Mouse (Mus musculus): ENCODE measurements around the gene Psmb2.
A peak's percentile ranks its signal among the peaks of the same experiment; 100 is the strongest.

Psmb2 gene

GRCm38 (mm10) chr4:126677054-126678003, at the start of gene Psmb2:
Psmb2 (plus strand) TSS chr4:126677630.
- DNase-seq (ENCODE audit: low spot score): peak; percentile 97

- DNase-seq (ENCODE audit: low spot score): no peak
Measured at GRCm38 (mm10) chr4:126631922-126632321, 45.5 kb upstream of the Psmb2 start.

GRCm38 (mm10) chr4:126632668-126633067, 44.8 kb upstream of the Psmb2 start:
- no peak for DNase-seq (ENCODE audit: low spot score)

GRCm38 (mm10) chr4:126636330-126636729, 41.1 kb upstream of the Psmb2 start:
- no peak for DNase-seq (ENCODE audit: low spot score)

- no peak for DNase-seq (ENCODE audit: low spot score)
Measured at GRCm38 (mm10) chr4:126637446-126637845, 40.0 kb upstream of the Psmb2 start.

GRCm38 (mm10) chr4:126639339-126639738, 38.1 kb upstream of the Psmb2 start:
- DNase-seq (ENCODE audit: low spot score): no peak

- no peak for DNase-seq (ENCODE audit: low spot score)
Measured at GRCm38 (mm10) chr4:126641901-126642300, 35.5 kb upstream of the Psmb2 start.

- no peak for DNase-seq (ENCODE audit: low spot score)
Measured at GRCm38 (mm10) chr4:126643815-126644214, 33.6 kb upstream of the Psmb2 start.

- DNase-seq (ENCODE audit: low spot score): no peak
Measured at GRCm38 (mm10) chr4:126644333-126644963, 33.0 kb upstream of the Psmb2 start.

GRCm38 (mm10) chr4:126647996-126648910, 29.2 kb upstream of the Psmb2 start:
- no peak for DNase-seq (ENCODE audit: low spot score)

GRCm38 (mm10) chr4:126653148-126653547, 24.3 kb upstream of the Psmb2 start:
- no peak for DNase-seq (ENCODE audit: low spot score)

- DNase-seq (ENCODE audit: low spot score): no peak
Measured at GRCm38 (mm10) chr4:126655356-126655755, 22.1 kb upstream of the Psmb2 start.

GRCm38 (mm10) chr4:126661249-126661648, 16.2 kb upstream of the Psmb2 start:
- no peak for DNase-seq (ENCODE audit: low spot score)

- DNase-seq (ENCODE audit: low spot score): no peak
Measured at GRCm38 (mm10) chr4:126667075-126667474, 10.4 kb upstream of the Psmb2 start.

GRCm38 (mm10) chr4:126682298-126682697, 4.9 kb downstream of the Psmb2 start:
- no peak for DNase-seq (ENCODE audit: low spot score)

GRCm38 (mm10) chr4:126683084-126683483, 5.7 kb downstream of the Psmb2 start:
- DNase-seq (ENCODE audit: low spot score): no peak

GRCm38 (mm10) chr4:126689457-126689856, 12.0 kb downstream of the Psmb2 start:
- no peak for DNase-seq (ENCODE audit: low spot score)

GRCm38 (mm10) chr4:126693021-126693420, 15.6 kb downstream of the Psmb2 start:
- no peak for DNase-seq (ENCODE audit: low spot score)

- no peak for DNase-seq (ENCODE audit: low spot score)
Measured at GRCm38 (mm10) chr4:126696908-126697307, 19.5 kb downstream of the Psmb2 start.

- DNase-seq (ENCODE audit: low spot score): no peak
Measured at GRCm38 (mm10) chr4:126706630-126707438, 29.4 kb downstream of the Psmb2 start.

- DNase-seq (ENCODE audit: low spot score): no peak
Measured at GRCm38 (mm10) chr4:126707439-126707826, 30.0 kb downstream of the Psmb2 start.

All from lung, postnatal 25 days (tissue).